Mouse (Mus musculus): ENCODE measurements around the gene Cyp1a1. TPM values are rescaled to one million over a fixed set of nuclear protein-coding genes. Genes with fewer than 3 reads are reported as not detected.
A peak's percentile ranks its signal among the peaks of the same experiment; 100 is the strongest.

The Cyp1a1 gene
- total RNA-seq, 2 experiments from 2014 or later: 0.13 TPM; not detected in 1

DNA sequence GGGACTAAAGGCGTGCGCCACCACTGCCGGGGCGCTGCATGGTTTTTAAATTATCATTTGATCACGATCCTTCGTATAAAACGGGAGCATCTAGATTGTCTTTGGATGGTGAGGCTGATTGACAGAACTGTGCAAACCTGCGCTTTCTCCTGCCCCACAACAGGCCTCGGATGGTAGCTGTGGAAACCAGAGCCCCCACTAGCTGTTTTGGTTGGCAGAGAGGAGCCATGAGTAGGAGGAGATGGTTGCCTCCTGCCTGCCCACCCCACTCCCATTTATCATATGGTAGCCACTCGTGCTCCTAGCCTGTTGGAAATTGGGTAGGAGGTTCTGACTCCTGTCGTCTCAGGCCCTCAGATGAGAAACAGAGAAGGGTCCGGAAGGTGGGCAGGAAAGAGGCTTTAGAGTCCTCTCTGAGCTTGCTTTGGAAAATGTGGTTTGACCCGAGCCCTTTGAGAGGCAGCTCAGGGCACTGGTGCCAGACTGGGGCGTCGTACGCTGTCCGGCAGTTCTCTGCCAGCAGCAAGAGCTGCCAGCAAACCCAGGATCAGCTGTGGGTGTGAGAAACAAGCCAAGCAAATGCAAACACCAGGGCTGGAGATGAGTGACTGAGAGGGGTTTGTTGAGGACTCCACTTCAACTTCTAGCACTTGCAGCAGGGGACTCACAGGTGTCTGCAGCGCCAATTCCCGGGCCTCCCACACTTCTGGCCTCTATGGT, 30.9 kb upstream of the Cyp1a1 start:
- DNase-seq: no peak

DNA sequence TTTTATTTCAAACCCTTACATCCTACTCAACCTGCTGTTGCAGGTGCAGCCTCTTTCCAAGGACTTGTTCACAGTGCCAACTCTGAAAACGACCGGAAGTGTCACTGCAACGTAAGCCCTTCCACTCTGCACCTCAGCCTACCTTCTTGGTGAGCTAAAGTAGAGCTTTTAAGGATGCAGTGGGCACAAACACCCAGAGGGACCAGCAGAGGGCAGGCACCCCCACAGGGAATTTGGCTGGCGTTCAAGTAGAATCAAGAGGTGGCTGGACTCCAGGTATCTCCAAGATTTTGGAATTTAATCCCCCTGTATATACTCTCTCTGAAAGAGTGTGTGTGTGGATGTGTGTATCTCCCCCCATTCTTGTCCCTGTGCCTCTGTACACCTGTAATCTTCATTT, 29.9 kb upstream of the Cyp1a1 start:
- no peak for DNase-seq

DNA sequence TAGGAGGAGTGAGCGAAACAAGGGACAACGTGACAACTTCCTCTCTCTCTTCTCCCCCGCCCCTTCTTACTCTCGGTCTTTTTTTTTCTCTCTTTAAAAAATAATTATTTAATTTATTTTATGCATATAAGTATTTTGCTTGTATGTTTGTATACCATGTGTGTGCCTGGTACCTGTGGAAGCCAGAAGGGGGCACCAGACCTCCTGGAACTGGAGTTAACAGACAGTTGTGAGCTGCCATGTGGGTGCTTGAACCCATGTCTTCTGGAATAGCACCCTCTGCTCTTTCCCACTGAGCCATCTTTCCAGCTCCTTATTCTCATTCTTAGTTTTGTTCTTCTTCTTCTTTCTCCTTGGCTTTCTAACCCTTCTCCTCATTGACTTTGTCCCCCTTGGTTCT, 28.8 kb upstream of the Cyp1a1 start:
- no peak for DNase-seq

DNA sequence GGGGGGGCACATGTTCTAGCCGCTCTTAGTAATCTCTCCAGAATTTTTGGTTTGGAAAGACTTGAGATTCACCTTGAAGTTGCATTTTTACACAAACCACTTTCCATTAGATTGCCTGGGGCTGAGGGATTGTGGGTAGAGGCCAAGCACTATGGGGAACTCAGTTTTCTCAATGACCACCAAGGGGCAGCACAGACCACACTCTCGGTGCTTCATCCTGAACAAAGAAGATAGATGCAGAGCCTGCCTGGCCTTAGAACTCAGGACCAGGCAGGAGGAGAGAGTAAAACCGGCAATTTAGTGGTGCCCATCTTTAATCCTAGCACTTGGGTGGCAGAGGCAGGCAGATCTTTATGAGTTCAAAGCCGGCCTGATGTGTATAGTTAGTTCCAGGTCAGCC, 28.0 kb upstream of the Cyp1a1 start:
- DNase-seq: peak; percentile 74 to 83

DNA sequence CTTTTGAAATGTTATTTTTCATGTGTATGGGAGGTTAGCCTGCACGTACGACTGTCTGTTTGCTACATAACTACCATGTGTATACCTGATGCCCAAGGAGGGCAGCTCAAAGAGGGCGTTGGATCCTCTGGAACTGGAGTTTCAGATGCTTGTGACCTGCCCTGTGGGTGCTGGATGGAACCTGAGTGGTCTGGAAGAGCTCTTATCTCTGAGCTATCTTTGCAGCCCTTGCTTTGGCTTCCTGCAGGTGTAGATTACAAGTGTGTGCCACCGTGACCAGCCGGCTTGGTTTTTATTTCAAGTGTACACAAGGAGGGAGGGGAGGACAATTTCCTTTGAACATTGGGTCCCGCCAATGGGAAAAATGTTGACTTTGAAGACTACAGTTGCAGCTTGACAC, 27.2 kb upstream of the Cyp1a1 start:
- DNase-seq: no peak

DNA sequence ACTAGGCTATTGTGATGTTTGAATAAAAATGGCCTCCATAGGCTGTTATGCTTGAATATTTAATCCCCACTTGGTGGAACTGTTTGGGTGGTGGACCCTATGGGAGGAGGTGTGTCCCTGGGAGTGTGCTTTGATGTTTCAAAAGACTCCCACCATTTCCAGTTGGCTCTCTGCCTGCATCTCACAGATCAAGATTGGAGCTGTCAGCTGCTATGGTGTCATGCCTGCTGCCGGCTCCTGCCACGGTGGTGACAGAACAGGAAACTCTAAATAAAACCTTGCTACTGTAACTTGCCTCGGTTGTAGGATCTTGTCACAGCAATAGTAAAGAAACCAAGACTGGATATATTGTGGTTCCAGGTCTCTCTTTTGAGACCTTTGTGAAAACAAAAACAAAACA, 26.2 kb upstream of the Cyp1a1 start:
- no peak for DNase-seq

DNA sequence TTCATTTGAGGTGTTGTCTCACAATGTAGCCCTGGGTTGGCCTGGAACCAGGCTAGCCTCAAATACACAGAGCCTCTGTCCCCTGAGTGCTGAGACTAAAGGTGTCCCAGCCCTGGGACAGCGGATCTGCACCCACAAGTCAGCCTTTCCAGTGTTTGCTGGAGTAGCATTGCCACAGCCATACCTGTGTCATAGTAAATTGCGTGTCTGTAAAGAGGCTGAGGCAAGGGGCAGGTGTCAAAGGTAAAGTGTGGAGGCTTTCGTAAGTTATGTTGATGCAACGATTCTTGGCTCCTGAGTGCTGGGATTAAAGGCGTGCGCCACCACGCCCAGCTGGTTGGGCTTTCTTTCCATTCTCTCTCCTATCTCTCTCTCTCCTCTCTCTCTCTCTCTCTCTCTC, 23.1 kb upstream of the Cyp1a1 start:
- DNase-seq: no peak

DNA sequence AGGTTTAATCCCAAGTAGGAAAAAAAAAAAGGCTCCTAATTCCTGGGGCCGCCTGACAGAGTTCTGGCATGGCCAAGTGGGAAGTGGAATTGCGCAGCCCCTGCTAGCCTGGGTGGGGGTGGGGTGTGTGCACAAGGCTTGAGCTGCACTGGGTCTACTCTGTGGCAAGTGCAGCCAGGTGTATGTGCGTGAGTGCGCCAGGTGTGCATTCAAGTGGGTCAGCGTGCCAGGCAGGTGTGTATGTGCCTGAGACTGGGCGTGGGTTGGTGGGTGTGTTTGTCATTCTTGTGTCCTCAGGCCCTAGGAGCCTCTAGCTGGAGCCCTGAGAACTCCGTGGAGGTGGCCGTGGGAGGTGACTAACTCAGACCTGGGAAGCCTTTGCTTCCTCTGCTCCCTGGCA, 21.2 kb upstream of the Cyp1a1 start:
- DNase-seq: no peak

DNA sequence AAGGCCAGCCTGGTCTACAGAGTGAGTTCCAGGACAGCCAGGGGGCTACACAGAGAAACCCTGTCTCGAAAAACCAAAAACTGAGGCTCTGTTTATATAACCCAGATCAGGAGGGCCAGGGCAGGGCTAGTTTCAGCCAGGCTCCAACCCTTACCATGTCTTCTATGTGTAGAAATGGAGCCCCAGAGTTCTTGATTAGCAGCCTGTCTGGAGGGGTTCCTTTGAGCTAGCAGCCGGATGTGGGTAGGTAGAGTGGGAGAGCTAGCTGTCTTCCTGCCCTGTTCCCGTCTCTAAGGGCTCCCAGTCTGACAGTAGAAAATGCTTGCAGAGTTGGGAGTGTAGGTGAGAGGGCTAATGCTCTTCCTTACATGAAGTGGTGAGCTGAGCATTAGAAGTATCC, 20.6 kb upstream of the Cyp1a1 start:
- no peak for DNase-seq

DNA sequence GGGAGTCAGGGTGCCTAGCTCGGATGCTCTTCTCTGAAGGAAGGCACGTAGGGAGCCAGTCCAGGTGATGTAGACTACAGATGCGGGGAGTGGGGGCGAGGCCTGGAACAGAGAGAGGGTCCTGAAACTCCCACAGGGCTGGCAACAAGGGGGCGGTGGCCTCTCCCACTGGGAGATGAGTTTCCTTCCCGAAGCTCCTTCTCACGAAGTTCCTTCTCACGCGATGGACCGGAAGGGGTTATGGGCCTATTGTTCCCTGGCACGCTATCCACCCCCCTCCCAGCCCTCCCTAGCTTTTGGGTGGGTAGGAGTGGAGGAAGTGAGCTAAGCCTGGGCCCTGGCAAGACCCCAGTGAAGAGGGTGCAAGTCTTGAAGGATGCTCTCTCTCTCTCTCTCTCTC, 19.9 kb upstream of the Cyp1a1 start:
- DNase-seq: no peak

DNA sequence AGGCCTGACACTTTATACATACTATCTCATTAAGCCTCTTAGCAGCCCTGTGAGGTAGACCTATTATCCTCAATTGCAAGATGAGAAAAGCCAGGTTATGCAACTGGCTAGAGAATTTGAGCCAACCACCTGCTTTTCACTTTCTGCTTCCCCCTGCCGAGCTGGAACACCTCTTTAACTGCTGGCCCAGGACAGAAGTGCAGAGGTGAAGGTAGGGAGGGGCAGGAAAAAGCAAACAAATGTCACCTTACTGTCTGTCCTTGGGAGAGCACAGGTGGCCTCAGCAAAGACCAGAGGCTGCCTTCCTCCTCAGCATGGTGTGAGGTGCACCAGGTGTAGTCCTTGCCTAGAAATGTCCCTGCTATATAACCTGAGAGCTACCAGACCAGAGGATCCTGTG, 19.5 kb upstream of the Cyp1a1 start:
- DNase-seq: no peak

DNA sequence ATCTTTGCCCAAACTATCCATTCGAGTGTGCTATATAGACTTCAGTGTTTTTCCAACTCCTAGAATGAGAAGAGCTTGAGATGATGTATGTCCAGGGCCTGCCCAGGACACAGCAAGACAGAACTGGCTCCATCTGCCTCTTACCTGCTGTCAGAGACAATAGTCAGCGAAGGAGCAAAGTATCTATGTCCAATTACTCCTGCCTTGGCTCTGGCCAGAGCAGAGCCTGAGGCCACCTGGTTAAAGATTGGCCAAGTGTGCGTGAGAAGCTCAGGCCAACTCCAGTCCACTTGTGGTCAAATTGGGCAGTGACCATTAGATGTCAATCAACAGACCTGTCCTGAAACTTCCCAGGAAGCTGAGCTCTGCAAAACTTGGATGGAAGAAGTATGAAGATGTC, 18.2 kb upstream of the Cyp1a1 start:
- DNase-seq: no peak

DNA sequence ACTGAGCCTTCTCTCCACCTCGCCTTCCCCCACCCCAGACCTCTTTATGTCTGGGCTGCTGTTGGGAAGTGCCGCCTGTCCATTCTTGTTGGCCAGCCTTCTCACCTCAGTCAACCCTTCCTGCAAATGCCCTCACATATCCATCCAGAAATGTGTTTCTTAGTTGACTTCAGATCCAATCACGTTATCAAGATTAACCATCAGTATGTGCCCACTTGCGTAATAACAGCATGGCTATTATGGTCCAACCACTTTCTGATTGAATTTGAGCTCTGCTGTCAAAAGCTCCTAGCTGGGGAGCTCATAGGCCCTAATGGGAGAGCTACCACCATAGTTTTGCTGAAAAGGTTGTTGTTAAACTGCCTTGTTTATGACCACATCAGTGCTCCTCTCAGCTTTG, 16.7 kb upstream of the Cyp1a1 start:
- no peak for DNase-seq

DNA sequence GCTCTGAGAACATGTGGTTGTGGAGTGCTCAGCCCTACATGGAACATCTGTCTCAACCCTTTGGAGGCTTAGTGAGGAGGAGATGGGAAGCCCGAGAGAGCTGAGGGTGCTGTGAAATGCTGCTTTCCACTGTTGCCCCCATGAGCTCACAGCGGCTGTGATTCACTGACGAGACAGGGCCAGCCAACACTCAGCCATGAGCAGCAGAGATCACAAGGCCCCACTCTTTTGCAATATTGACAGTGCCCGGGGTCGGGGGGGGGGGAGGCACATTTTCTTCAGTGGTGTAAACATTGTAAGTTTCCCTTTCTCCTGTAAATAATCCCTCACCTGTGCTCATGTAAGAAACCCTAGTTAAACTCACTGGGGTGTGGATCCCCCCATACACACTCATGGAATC, 16.2 kb upstream of the Cyp1a1 start:
- no peak for DNase-seq

DNA sequence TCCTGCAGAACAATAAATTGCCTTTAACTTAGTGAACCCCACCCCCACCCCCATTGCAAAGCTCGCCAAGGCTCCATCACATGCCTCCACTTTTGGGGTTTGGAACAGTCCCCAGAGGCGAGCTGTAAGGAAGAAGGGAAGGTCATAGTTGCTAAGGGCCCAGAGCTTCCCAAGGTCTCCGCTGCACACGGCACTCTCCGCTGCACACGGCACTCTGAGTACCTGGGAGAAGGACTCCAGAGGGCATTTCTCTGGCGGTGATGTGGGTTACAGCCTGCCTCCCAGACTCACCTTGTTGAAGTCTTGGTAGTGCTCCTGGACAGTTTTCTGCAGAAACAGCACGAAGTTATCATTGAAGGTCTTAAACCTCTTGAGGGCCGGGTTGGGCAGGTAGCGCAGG, 6.3 kb upstream of the Cyp1a1 start:
- peak in 1 of 2 experiments; percentile 32 for DNase-seq

DNA sequence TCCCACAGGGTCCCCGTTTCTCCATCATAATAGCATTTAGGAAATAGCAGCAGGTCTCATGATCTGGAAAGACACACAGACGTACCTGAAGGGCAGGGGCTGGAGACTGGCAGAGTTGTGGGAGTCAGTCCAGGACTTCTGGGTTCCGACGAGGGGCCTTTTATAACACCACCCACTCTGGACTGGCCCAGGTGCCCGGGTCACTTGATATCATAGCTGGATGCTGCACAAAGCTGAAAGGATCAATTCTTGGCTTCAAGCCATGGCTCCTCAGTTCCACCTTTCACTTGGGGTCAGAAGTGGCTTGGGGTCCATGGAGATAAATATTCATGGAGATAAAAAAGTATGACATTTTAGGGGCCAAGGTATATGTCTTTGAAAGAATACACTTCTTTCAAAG, 4.2 kb upstream of the Cyp1a1 start, which contains the start of gene Cyp1a2:
Gene Cyp1a2 (minus strand): TSS at position 184 of the 400 bp plus-strand sequence.
- DNase-seq: no peak

DNA sequence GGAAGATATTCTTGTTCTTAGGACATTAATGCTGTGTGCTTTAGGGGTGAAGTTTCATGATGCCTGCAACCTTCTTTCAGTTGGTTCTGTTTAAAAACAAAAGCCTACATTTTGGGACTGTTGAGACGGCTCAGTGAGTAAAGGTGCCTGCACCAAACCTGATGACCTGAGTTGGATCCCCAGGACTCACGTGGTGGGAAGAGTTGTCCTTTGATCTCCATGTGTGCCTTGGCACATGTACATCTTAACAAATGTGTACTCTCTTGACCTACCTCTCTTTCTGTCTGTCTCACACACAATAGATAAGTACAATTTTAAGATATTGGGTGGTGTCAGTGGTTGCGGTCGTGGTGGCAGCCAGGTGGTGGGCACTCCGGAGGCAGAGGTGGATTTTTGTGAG, 1.7 kb upstream of the Cyp1a1 start:
- DNase-seq: no peak

DNA sequence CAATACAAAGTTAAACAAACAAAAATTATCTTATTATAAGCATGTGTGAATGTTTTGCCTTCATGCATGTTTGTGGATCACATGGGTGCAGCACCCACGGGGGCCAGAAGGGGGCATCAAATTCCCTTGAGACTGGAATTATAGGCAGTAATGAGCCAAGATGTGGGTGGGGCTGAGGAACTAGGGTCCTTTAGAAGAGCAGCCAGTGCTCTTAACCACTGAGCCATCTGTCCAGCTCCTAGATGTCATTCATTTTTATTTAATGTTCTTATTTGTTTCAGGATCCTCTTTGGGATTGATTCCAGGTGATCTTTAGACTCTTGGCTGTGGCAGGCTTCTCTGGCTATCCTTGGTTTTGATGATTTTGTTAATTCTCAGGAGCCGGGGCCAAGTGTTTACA, 430 bp downstream of the Cyp1a1 start:
- DNase-seq: peak in 1 of 2 experiments; percentile 31

DNA sequence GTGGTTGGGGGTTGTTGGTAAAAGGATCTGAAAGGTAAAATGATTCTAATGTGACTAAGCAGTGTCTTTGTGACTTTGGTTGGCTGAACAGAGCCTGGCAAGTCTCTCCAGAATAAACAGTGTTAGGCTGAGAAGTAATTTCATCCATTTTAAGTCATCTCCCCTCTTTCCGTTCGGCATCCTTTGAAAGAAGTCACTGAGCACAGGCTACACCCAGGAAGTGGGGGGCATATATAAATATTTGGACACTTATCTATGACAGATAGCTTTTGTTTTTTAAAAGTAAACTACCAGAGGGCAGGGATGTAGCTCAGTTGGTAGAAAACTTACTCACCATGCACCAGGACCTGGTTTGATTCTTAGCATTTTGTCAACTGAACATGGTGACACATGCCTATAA, 878 bp downstream of the Cyp1a1 start:
- DNase-seq: no peak

DNA sequence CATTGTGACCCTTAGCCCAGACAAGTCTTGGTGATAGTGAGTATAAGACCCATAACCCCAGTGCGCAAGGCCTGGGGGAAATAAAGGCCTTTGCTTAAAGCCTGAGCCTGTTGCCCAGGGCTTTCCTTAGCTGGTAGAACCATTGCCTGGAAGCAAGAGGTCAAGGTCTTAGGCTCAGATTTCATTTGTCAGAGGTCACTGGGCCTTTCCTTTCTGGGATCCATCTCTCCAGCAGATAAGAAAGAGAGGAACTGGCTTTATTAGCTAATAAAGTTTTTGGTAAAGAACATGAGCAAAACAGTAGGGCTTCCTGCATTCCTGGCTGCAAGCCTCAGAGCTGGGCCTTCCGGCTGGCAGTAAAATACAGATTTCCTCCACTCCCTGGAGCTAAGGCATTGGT, 6.4 kb downstream of the Cyp1a1 start:
- DNase-seq: no peak

DNA sequence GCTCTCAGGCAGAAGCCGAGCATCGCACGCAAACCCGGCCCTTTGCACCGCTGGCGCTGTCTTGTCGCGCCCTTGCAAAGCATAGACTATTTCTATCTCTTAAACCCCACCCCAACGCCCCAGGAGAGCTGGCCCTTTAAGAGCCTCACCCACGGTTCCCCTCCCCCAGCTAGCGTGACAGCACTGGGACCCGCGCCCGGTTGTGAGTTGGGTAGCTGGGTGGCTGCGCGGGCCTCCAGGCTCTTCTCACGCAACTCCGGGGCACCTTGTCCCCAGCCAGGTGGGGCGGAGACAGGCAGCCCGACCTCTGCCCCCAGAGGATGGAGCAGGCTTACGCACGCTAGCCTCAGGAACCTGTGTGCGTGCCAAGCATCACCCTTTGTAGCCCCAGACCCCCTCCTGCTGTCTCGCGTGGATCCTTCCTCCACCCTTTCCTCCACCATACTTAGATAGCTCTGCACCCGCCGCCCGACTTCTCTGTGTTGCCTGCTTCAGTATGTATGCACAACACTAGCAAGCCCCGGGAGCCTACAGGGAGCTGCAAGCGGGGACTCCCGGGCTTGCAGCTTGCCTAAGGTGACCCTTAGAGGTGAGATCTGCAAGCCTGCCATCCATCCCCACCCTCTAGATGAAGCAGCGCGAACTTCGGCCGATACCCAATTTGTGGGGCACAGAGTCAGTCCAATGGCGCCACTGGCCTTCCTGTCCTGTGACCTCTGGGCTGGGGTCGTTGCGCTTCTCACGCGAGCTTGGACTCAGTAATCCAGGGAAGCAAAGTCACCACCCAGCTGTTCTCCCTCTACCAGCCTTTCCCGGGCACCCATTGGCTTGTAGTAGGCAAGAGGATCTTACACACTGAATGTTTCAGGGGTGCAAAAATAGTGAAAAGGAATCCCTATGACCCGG, 8.9 kb downstream of the Cyp1a1 start:
- DNase-seq: peak; percentile 18 to 54

DNA sequence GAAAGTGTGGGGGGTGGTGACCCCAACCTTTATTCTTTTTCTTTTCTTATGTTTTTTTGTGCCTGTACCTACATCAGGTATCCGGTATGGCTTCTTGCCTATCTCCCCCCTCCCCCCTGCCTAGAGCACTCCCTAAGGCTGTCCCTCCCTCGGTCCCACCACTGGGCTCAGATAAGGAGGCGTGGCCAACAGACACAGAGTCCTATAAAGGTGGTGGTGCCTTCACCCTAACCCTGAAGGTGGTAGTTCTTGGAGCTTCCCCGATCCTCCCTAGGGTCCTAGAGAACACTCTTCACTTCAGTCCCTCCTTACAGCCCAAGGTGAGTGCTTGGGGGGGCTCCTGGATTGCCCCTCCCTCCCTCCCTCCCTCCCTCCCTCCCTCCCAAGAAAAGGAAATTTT, 9.7 kb downstream of the Cyp1a1 start:
- DNase-seq: no peak

DNA sequence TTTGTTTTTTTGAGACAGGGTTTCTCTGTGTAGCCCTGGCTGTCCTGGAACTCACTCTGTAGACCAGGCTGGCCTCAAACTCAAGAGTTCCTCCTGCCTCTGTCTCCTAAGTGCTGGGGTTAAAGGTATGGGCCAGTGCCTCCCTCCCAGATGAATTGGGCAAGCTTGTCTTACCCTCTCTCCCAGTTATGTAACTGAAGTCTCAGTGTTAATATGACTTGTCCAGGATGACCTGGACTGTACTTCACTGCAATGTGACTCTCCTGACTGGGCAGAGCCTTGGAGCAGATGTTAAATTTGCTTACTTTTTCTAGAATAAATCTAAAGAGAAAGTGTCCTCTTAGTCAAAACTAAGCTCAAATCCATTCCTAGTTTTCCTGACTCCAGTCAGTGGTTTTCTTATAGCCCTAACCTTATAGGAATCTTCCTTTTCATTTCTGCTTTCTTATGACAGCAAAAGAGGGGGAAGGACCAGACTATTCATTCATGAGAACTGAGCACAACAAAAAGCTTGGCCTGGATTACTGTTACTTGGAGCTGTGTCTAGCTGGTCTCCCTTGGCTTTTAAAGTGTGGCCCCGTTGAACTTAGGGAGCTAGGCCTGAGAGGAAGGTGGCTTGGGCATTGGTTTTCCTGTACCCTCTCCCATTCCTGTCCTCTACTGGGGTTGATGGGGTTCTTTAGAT, 10.9 kb downstream of the Cyp1a1 start:
- no peak for DNase-seq

Measured in adrenal gland, postnatal 36 days (tissue).